Mouse (Mus musculus) left cerebral cortex, adult 6 months (tissue): ENCODE data around the gene Dync1i1. TPM values are rescaled to one million over a fixed set of nuclear protein-coding genes. Genes with fewer than 3 reads are reported as not detected.

Source experiments
- long read RNA-seq, 2 experiments: library from polyadenylated mRNA; unstranded; transcript quantifications; one replicate each; pipeline ENCODE4 v2.0.0; 2019 to 2020
- polyA plus RNA-seq: library from polyadenylated mRNA; unstranded; fragments of <200 nt; fragmentation: Nextera tagmentation; gene quantifications from 2 replicates; pipeline ENCODE4 v1.2.3, GENCODE M21; 2021

The Dync1i1 gene
- polyA plus RNA-seq: 78.9 and 89.1 TPM in 2 replicates
- long read RNA-seq, experiment 1, transcript Dync1i1-202 (17 exons, 2,669 nt): minor isoform, 6 of 619 reads
- long read RNA-seq, experiment 1, transcript Dync1i1-204 (17 exons, 2,599 nt): major isoform, 314 of 619 reads
- long read RNA-seq, experiment 1, transcript Dync1i1-203 (17 exons, 2,718 nt): minor isoform, 124 of 619 reads
- long read RNA-seq, experiment 1, transcript Dync1i1-201 (16 exons, 2,518 nt): minor isoform, 81 of 619 reads
- long read RNA-seq, experiment 1, partial matches to known transcripts: 33 of 619 reads
- long read RNA-seq, experiment 1, other reads (novel, unspliced or antisense): 56 of 619 reads
- long read RNA-seq, experiment 2, transcript Dync1i1-201 (16 exons, 2,518 nt): minor isoform, 5 of 117 reads
- long read RNA-seq, experiment 2, transcript Dync1i1-203 (17 exons, 2,718 nt): minor isoform, 19 of 117 reads
- long read RNA-seq, experiment 2, transcript Dync1i1-206 (3 exons, 887 nt): minor isoform, 5 of 117 reads
- long read RNA-seq, experiment 2, transcript Dync1i1-204 (17 exons, 2,599 nt): major isoform, 53 of 117 reads
- long read RNA-seq, experiment 2, partial matches to known transcripts: 29 of 117 reads
- long read RNA-seq, experiment 2, other reads (novel, unspliced or antisense): 6 of 117 reads

DNA sequence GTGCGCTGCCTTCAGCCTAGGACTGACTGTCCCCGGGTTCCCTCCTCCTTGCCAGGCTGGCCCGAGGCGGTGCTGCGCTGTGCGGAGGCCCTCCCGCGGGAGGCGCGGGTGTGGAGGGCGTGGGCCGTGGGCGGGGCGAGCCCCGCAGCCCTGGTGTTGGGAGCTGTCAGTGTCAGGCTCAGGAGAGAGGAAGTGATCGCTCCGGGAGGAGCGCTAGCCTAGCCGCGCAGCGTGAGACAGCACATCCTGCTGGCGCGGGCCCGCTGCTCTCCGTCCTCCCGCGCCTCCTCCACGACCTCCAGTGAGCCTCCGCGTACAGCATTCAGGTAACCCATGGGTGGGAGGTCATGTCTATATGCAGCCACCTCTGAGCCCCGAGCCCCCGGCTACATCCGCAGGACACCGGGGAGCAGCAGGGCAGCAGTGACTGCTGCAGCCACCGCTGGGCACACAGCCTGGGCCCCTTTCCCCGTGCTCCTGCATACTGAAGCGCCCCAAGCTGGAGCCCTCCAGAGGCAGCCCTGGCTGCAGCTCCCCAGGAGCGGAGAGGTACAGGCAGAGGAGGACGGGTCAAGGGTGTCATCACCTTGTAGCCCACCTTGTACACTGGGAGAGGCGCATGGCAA is at the start of gene Dync1i1:
Dync1i1 (plus strand) TSS at position 29 of the 626 bp plus-strand sequence.

Other genes starting within 250 kb of the Dync1i1 start
- 4.5 TPM in 2 replicates for gene Pdk4, start 229.3 kb upstream of the Dync1i1 start, polyA plus RNA-seq